Mouse (Mus musculus) ES-E14 (cell line): ENCODE results near the gene Gpr158. TPM values are rescaled to one million over a fixed set of nuclear protein-coding genes. Genes with fewer than 3 reads are reported as not detected.
A peak's percentile ranks its signal among the peaks of the same experiment; 100 is the strongest.
"Not testable (repeated sequence)": the region's sequence is repeated elsewhere in the genome, so short reads cannot be mapped to it uniquely, and the experiment has no call there.

Source experiments
- DNase-seq: peaks from one replicate; pipeline ENCODE4 v3.0.0-alpha.2; 2013; ENCODE audit warnings: low read depth, low spot score
- H3K27ac ChIP-seq: 2 replicates; pipeline ENCODE4 v1.5.1; 2012; ENCODE audit warnings: low read depth, mild to moderate bottlenecking, low read length, moderate library complexity, mixed read lengths; ENCODE audit not compliant: poor library complexity, insufficient read depth, severe bottlenecking
- H3K36me3 ChIP-seq: 2 replicates; pipeline ENCODE4 v1.6.1; 2012; ENCODE audit warnings: mild to moderate bottlenecking, low read length, moderate library complexity, mixed read lengths; ENCODE audit not compliant: control insufficient read depth, poor library complexity, insufficient read depth, severe bottlenecking
- H3K4me1 ChIP-seq, 2 experiments: fragments of 150-350 bp in 1 of 2; sonication (generic) in 1 of 2; 2 replicates each; pipeline ENCODE4 v1.6.1; 2012; ENCODE audit warnings: low read length in 2 of 2, mild to moderate bottlenecking in 1 of 2, mixed read lengths in 1 of 2; ENCODE audit not compliant: control insufficient read depth in 2 of 2, insufficient read depth in 2 of 2, poor library complexity in 1 of 2
- H3K4me3 ChIP-seq, 2 experiments: fragments of 150-350 bp in 1 of 2; sonication (generic) in 1 of 2; 2 replicates each; pipeline ENCODE4 v1.5.1; 2012; ENCODE audit warnings: low read length in 2 of 2, low read depth in 1 of 2, mild to moderate bottlenecking in 1 of 2, mixed read lengths in 1 of 2; ENCODE audit not compliant: insufficient read depth in 1 of 2, poor library complexity in 1 of 2, severe bottlenecking in 1 of 2
- H3K9ac ChIP-seq: 2 replicates; pipeline ENCODE4 v1.6.1; 2012; ENCODE audit warnings: low read depth, mild to moderate bottlenecking, low read length, mixed read lengths; ENCODE audit not compliant: poor library complexity, insufficient read depth, severe bottlenecking
- H3K9me3 ChIP-seq: fragments of 150-350 bp; sonication (generic); 2 replicates; pipeline ENCODE4 v1.6.1; 2012; ENCODE audit warnings: low read depth, mild to moderate bottlenecking, low read length; ENCODE audit not compliant: control insufficient read depth, insufficient read depth
- CHD2 ChIP-seq: IDR thresholded peaks from 2 replicates; pipeline ENCODE4 v1.6.1; 2014; ENCODE audit warnings: mild to moderate bottlenecking, low read depth, low read length, inconsistent platforms
- HCFC1 ChIP-seq: IDR thresholded peaks from 2 replicates; pipeline ENCODE4 v1.6.1; 2012; ENCODE audit warnings: low read length, inconsistent platforms, borderline replicate concordance; ENCODE audit not compliant: insufficient read depth
- MAFK ChIP-seq: IDR thresholded peaks from 2 replicates; pipeline ENCODE4 v1.6.1; 2014; ENCODE audit warnings: mild to moderate bottlenecking, low read depth, low read length, inconsistent platforms; ENCODE audit not compliant: insufficient read depth
- ZC3H11A ChIP-seq: IDR thresholded peaks from 2 replicates; pipeline ENCODE4 v1.6.1; 2012; ENCODE audit warnings: low read depth, mild to moderate bottlenecking, inconsistent platforms, low read length, borderline replicate concordance
- ZNF384 ChIP-seq: IDR thresholded peaks from 2 replicates; pipeline ENCODE4 v1.6.1; 2012; ENCODE audit warnings: low read depth, low read length, inconsistent platforms
- in situ Hi-C, 2 experiments: fragments of 600-800 bp; cut with MboI; formaldehyde crosslinking; loops; one replicate each; pipeline ENCODE4 v1.15.1; 2025; ENCODE audit warnings: low sequenced_read_pairs in 2 of 2, inconsistent platforms in 1 of 2; ENCODE audit not compliant: unreplicated experiment in 2 of 2
- total RNA-seq: library from RNA; depleted of rRNA; stranded (reverse); fragments of 300-350 nt; gene quantifications from 2 replicates; pipeline ENCODE4 v1.2.3, GENCODE M21; 2012

Gpr158 gene
- total RNA-seq, 1 experiment = 0.09 TPM

DNA sequence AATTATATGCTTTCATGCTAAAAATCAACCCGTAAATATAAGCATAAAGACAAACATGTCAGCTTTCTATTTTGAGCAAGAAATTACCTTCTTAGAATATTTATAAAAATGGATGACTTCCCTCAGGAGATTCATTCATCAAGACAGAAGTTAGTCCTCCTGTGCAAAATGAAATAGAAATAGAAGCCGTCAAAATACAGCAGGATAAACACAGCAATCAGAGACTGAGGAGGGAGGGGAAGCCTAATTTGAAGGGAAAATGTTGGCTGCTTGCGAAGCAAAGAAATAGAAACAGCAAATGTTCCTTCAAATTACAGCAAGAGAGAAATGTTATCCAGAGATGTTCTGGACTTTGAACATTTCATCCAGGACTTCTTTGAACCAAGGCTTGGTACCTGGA lies 72.3 kb downstream of the Gpr158 start:
- Histone ChIP-seq H3K9ac (no peak overlapping the region), H3K27ac (no peak overlapping the region), H3K36me3 (no peaks in the 10 kb centered on the region), H3K9me3 (no peaks in the 10 kb centered on the region), H3K4me3 (no peak overlapping the region), H3K4me1 (no peaks in the 10 kb centered on the region)
- no peak for DNase-seq
- in situ Hi-C loops = no loop called here
- TF ChIP-seq MAFK = no peak
- TF ChIP-seq ZC3H11A = no peak
- no peak for TF ChIP-seq ZNF384
- TF ChIP-seq CHD2 = no peak
- no peak for TF ChIP-seq HCFC1

- H3K4me1 ChIP-seq, H3K4me3 ChIP-seq, in situ Hi-C loops, H3K36me3 ChIP-seq, H3K27ac ChIP-seq, H3K9me3 ChIP-seq, H3K9ac ChIP-seq: not testable (repeated sequence)
- DNase-seq = peak; percentile 21
Measured at GRCm38 (mm10) chr2:21460606-21461005, 93.3 kb downstream of the Gpr158 start.

DNA sequence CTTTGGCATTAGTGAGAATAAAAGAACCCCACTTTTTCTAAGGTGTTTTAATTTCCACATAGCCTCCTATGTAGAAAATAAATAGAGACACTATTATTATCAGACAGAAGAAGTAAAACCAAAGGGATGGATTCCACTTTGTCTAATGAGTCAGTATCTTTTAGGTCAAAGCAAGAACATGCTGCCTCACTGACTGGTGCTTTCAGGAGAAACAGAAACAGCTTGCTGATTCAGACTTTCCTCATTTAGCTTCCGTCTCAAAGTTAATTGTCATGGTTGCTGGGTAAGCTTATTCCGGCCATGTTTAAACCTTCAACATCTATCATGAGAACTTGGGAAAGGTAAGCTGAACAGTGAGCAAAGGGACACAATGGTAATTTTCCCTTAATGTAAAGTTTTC lies 107.6 kb downstream of the Gpr158 start:
- Histone ChIP-seq H3K9ac (no peak overlapping the region), H3K27ac (no peak overlapping the region), H3K9me3 (no peaks in the 10 kb centered on the region), H3K4me1 (no peaks in the 10 kb centered on the region), H3K36me3 (no peaks in the 10 kb centered on the region), H3K4me3 (no peak overlapping the region)
- DNase-seq = no peak
- in situ Hi-C loops = no loop called here
- TF ChIP-seq CHD2 = no peak
- no peak for TF ChIP-seq ZNF384
- no peak for TF ChIP-seq HCFC1
- no peak for TF ChIP-seq MAFK
- TF ChIP-seq ZC3H11A = no peak

- H3K9me3 ChIP-seq = no peaks in the 10 kb centered on the region
- H3K9ac ChIP-seq = no peak overlapping the region
- TF ChIP-seq ZNF384 = no peak
- no peak for TF ChIP-seq CHD2
- no peak for TF ChIP-seq HCFC1
- no peak for TF ChIP-seq ZC3H11A
- TF ChIP-seq MAFK = no peak
- peaks cover 0 to 5% of the 10 kb centered on the region in 2 experiments; a peak in 1 of 4 replicates for H3K4me1 ChIP-seq
- DNase-seq = no peak
- H3K36me3 ChIP-seq = no peaks in the 10 kb centered on the region
- in situ Hi-C loops = no loop called here
- H3K4me3 ChIP-seq = no peak overlapping the region
- no peak overlapping the region; the same call in 1 of the 2 replicates for H3K27ac ChIP-seq
Measured at GRCm38 (mm10) chr2:21496881-21497280, 129.5 kb downstream of the Gpr158 start.

DNA sequence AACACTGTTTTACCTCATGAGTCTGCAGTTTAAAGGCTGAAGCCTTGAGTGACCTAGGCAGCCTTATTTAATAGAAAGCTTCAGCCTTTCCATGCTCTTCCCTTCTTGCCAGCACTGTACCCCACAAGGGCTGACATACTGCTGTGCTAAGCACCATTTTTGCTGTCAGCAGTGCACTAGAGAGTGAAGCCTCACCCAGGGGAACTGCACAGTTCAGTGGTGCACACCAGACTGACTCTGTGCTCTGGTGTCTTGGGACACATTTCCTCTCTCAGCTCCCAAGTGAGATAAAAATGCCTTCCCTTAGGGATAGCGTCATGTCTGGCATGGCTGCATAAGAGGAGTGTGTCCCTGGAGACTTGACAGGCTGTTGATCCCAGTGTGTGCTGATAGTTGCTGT lies 130.6 kb downstream of the Gpr158 start:
- H3K9ac ChIP-seq = no peak overlapping the region
- no peak for DNase-seq
- H3K4me3 ChIP-seq = no peak overlapping the region
- TF ChIP-seq HCFC1 (no peak), ZC3H11A (no peak)
- H3K36me3 ChIP-seq = no peaks in the 10 kb centered on the region
- no peak overlapping the region for H3K27ac ChIP-seq
- H3K9me3 ChIP-seq = no peaks in the 10 kb centered on the region
- H3K4me1 ChIP-seq = peaks cover 0 to 5% of the 10 kb centered on the region in 2 experiments; a peak in 1 of 4 replicates
- in situ Hi-C loops = no loop called here
